Mouse (Mus musculus) myocyte (in vitro differentiated cells): ENCODE measurements around the gene Il6.

Experiments used
- E2F4 ChIP-seq: IDR thresholded peaks from one replicate; pipeline ENCODE4 v1.6.1; 2011; ENCODE audit warnings: mild to moderate bottlenecking, control low read depth, moderate library complexity; ENCODE audit not compliant: insufficient read depth
- MAX ChIP-seq: IDR thresholded peaks from one replicate; pipeline ENCODE4 v1.6.1; 2011; ENCODE audit warnings: low read depth, mild to moderate bottlenecking, control low read depth
- MYOD1 ChIP-seq, 3 experiments: IDR thresholded peaks; one replicate each; pipeline ENCODE4 v1.6.1; 2011; ENCODE audit warnings: control low read depth in 2 of 3, low read depth in 2 of 3, mild to moderate bottlenecking in 2 of 3, moderate library complexity in 1 of 3; ENCODE audit not compliant: insufficient read length in 2 of 3, control insufficient read depth in 1 of 3
- MYOG ChIP-seq, 3 experiments: IDR thresholded peaks; one replicate each; pipeline ENCODE4 v1.6.1; 2011; ENCODE audit warnings: control low read depth in 2 of 3, low read depth in 2 of 3, mild to moderate bottlenecking in 2 of 3; ENCODE audit not compliant: insufficient read length in 2 of 3, control insufficient read depth in 1 of 3, insufficient read depth in 1 of 3
- POLR2A ChIP-seq: IDR thresholded peaks from one replicate; pipeline ENCODE4 v1.6.1; 2011; ENCODE audit warnings: low read depth, mild to moderate bottlenecking, control low read depth, moderate library complexity; ENCODE audit not compliant: insufficient read length
- REST ChIP-seq: IDR thresholded peaks from one replicate; pipeline ENCODE4 v1.6.1; 2011; ENCODE audit warnings: mild to moderate bottlenecking, control low read depth, moderate library complexity; ENCODE audit not compliant: insufficient read depth, insufficient read length
- SRF ChIP-seq: IDR thresholded peaks from one replicate; pipeline ENCODE4 v1.6.1; 2011; ENCODE audit warnings: low read depth; ENCODE audit not compliant: control insufficient read depth, insufficient read length
- TCF12 ChIP-seq: IDR thresholded peaks from one replicate; pipeline ENCODE4 v1.6.1; 2011; ENCODE audit warnings: mild to moderate bottlenecking, control low read depth; ENCODE audit not compliant: poor library complexity, insufficient read depth, severe bottlenecking
- USF1 ChIP-seq: IDR thresholded peaks from one replicate; pipeline ENCODE4 v1.6.1; 2011; ENCODE audit warnings: low read depth, mild to moderate bottlenecking, control low read depth, moderate library complexity

DNA sequence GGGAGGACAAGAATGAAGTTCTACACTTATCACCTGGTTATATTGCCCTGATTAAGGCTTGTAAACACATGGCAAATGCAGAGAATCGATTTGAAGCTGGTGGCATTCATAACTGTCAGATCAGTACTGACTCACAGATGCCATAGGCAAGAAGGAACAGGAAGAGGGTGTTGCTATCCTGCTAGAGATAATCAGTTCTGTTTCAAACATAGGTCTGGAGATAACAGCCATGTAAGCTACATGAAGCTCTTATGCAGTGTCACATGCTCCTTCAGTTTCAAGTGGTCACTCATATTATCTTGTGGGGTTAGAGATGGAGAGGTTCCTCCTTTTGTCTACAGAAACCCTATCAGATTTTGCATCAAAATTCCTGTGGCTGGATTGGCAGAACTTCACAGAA lies 39.4 kb upstream of the Il6 start:
- TF ChIP-seq MAX (no peak), POLR2A (no peak), TCF12 (no peak), USF1 (no peak), MYOG (IDR thresholded peaks at IDR 0.05; ENCODE audit: control insufficient read depth in 1 of 3, insufficient read depth in 1 of 3, insufficient read length in 2 of 3, low read depth in 2 of 3) (no peak), E2F4 (no peak), SRF (no peak), MYOD1 (IDR thresholded peaks at IDR 0.05; ENCODE audit: control insufficient read depth in 1 of 3, insufficient read length in 2 of 3, low read depth in 2 of 3) (no peak), REST (no peak)
